Mouse (Mus musculus) brain, embryonic 18.5 days (tissue): ENCODE data around the gene Prrg1.
A peak's percentile ranks its signal among the peaks of the same experiment; 100 is the strongest.
"Not testable (repeated sequence)": the region's sequence is repeated elsewhere in the genome, so short reads cannot be mapped to it uniquely, and the experiment has no call there.

ENCODE experiments used
- DNase-seq: peaks from one replicate; pipeline ENCODE4 v3.0.0-alpha.2; 2012; ENCODE audit warnings: low read depth, low spot score

Gene Prrg1

DNA sequence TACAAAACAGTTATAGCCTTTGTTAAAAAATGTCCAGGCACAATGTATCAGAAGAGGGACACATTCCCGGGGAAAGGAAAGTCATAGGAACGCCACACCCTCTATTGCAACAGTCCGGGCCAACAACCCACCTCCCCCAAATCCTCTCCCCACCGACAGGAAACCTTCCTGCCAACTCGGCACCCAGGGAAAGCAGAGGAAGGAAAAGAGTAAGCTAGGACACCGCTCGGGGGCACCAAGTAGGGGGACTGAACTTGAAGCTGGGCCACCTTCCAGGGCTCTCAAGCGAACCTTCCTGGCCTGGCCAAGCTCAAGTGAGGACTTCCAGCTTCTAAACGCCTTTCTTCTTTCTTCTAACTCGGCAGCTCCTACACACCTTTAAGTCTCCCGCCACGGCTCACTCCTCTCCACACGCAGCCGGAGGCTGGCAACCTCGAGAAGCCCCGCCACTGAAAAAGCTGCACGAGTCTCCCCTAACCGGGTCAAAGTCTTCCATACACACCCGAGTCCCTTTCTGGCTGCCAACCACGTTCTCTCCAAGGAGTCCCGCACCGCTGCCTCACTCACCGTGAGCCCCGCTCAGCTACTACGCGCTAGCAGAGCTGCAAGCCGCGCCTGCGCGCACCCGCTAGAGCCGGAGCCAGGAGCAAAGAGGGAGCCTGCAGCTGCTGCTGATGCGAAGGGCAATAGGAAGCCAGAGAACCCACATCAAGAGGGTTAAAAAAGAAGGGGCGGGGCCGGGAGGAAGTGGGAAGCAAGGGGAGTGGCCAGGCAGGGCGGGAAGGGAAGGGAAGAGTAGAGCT, at the start of gene Prrg1:
Gene Prrg1 (minus strand): TSS at position 695 of the 803 bp plus-strand sequence.
- DNase-seq: peak; percentile 51

DNA sequence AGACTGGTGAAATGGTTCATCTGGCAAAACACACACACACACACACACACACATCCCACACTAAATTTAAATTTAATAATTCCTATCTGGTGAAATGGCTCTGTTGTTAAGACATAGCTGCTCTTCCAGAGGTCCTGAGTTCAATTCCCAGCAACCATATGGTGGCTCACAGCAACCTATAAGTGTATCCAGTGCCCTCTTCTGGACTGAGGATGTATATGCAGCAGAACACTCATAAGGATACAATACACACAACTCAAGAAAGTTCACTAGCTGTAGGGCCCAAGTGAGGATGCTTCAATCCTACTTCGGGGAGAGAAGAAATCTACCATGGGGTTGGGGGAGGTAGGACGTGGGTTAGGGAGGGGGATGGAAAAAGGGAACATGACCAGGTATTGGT, 22.1 kb upstream of the Prrg1 start:
- no peak for DNase-seq

- no peak for DNase-seq
These were observed 9.4 kb upstream of the Prrg1 start for GRCm38 (mm10) chrX:78593138-78593537.

- DNase-seq: peak; percentile 12
These were observed 868 bp downstream of the Prrg1 start for GRCm38 (mm10) chrX:78582854-78583201.

GRCm38 (mm10) chrX:78563451-78563850, 20.2 kb downstream of the Prrg1 start:
- no peak for DNase-seq

DNA sequence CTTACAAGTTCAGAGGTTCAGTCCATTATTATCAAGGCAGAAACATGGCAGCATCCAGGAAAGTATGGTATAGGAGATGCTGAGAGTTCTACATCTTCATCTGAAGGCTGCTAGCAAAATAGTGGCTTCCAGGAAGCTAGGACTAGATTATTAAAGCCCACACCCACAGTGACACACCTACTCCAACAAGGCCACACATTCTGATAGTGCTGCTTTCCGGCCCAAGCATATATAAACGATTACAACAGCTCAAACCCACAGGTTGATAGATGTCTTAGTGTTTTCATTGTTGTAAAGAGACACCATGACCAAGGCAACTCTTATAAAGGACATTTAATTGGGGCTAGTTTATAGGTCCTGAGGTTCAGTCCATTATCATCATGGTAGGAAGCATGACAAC, 30.3 kb downstream of the Prrg1 start:
- no peak for DNase-seq

DNA sequence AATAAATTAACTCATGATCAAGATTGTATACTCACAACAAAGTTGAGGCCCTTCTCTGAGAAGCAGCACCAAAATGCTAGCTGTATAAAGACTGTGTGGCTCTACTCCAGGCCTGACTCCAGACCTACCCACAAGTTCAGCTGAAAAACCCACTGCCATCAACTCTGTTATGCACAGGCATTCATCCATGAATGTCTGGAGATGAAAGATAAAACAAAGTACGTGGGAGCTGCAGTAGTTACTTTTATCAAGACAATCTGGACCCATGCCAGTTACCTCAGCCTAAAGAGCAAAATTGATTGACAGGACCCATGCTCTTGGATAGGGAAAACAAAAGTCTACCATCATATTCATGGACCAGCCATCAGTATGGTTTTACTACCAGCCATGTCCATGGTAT, 31.0 kb downstream of the Prrg1 start:
- no peak for DNase-seq

GRCm38 (mm10) chrX:78547696-78548095, 36.0 kb downstream of the Prrg1 start:
- no peak for DNase-seq

DNA sequence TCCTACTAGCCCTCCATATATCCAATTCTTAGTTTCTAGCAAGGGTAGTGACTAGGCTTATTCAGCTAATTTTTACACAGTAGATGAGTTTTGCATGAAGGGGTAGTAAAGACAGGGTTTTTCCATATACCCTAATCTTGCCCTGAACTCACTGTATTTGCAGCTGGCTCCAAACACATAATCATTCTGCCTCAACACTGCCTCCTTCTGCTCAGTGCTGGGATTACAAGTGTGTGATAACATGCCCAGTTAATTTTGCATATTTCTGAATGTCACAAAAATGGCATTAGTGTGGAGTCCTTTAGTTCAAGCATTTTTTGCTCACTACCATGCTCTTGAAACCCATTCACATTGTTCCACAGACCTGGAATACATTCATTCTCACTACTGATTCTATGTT, 44.0 kb downstream of the Prrg1 start:
- no peak for DNase-seq

- DNase-seq: no peak
These were observed 44.9 kb downstream of the Prrg1 start for GRCm38 (mm10) chrX:78538632-78539316.

DNA sequence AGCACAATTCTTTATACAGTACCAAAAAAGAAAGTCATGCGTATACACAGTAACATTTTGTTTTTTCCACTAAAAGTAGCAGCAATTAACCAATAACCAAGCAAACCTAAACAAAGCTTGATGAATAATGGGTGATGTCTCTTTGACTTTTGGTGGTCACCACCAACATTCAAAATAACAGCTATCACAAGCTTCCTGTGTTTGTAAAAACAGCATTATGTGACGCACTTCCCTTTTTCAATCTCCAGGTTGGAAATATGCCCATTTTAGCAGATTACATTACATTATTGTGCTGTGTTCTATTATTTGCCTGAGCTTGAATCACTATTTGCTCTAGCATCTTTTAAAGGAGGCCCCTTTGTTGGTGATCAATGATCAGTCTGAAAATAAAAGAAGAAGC, 65.4 kb downstream of the Prrg1 start:
- no peak for DNase-seq

GRCm38 (mm10) chrX:78482987-78483386, 100.7 kb downstream of the Prrg1 start:
- DNase-seq: no peak

DNA sequence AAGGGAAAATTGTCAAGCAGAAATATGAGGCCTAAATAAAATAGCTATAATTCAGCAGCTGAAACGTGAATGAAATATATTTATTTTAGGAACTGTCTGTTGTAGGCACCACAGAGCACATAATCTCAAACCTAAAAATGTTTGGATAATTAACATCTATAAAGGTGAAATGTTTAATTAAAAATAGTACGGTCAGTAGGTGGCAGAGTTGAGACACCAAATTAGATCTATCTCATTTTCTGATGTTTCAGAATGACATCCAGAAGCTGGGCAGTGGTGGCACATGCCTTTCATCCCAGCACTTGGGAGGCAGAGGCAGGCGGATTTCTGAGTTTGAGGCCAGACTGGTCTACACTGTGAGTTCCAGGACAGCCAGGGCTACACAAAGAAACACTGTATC, 104.0 kb downstream of the Prrg1 start:
- no peak for DNase-seq

- DNase-seq: no peak
These were observed 149.3 kb downstream of the Prrg1 start for GRCm38 (mm10) chrX:78434357-78434756.

DNA sequence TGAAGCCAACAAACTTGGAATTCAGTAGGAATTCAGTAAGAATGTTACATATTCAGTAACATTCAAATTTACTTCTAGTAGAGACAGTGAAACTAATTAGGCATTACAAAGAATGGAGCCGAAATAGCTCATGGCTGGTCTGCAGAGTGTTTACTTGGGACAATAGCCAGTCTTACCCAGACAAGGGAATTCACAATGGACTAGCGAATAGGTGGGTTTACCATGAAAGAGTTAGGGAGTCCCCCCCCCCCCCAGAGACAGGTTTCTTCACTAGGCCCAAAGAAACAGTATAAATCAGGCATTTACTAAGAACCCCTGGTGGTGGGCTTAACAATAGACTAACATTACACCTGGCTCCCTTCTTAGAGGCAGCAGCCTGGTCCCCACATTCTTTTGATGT, 180.3 kb downstream of the Prrg1 start:
- DNase-seq: not testable (repeated sequence)
